Mouse (Mus musculus) forebrain, embryonic 15.5 days (tissue): ENCODE measurements around the gene Gm11146. TPM values are rescaled to one million over a fixed set of nuclear protein-coding genes. Genes with fewer than 3 reads are reported as not detected.

ENCODE experiments used
- ATAC-seq: fragments of 200-750 bp; cut with Nextera tagmentation; replicated peaks from 2 replicates; pipeline ENCODE4 v1.8.0; 2017; ENCODE audit warnings: mild to moderate bottlenecking, moderate TSS enrichment, moderate library complexity
- H3K27ac ChIP-seq: fragments of 300-500 bp; sonication (generic); replicated peaks from 2 replicates; pipeline ENCODE4 v1.5.1; 2015; ENCODE audit warnings: mild to moderate bottlenecking, inconsistent platforms
- H3K27me3 ChIP-seq: fragments of 300-500 bp; sonication (generic); 2 replicates; pipeline ENCODE4 v1.6.1; 2015; ENCODE audit warnings: inconsistent platforms
- H3K36me3 ChIP-seq: fragments of 300-500 bp; sonication (generic); 2 replicates; pipeline ENCODE4 v1.6.1; 2015; ENCODE audit warnings: mild to moderate bottlenecking, inconsistent platforms
- H3K4me1 ChIP-seq: fragments of 300-500 bp; sonication (generic); 2 replicates; pipeline ENCODE4 v1.6.1; 2015; ENCODE audit warnings: inconsistent platforms
- H3K4me2 ChIP-seq: fragments of 300-500 bp; sonication (generic); replicated peaks from 2 replicates; pipeline ENCODE4 v1.6.1; 2015; ENCODE audit warnings: mild to moderate bottlenecking, inconsistent platforms
- H3K4me3 ChIP-seq: fragments of 300-500 bp; sonication (generic); 2 replicates; pipeline ENCODE4 v1.5.1; 2015; ENCODE audit warnings: mild to moderate bottlenecking, inconsistent platforms
- H3K9ac ChIP-seq: fragments of 300-500 bp; sonication (generic); replicated peaks from 2 replicates; pipeline ENCODE4 v1.6.1; 2015; ENCODE audit warnings: mild to moderate bottlenecking, inconsistent platforms
- H3K9me3 ChIP-seq: fragments of 300-500 bp; sonication (generic); 2 replicates; pipeline ENCODE4 v1.6.1; 2016; ENCODE audit warnings: inconsistent platforms
- WGBS: fragments of 180-500 bp; shearing (Covaris S2); methylation state at CpG from one replicate; pipeline ENCODE4 v1.1.7; 2015; ENCODE audit warnings: mixed read lengths; 5-methylcytosine and 5-hydroxymethylcytosine counted together
- microRNA counts: library from miRNA; unstranded; fragments of <30 nt; microRNA quantifications from one replicate; lab custom pipeline; 2016
- microRNA-seq: library from miRNA; unstranded; fragments of <30 nt; microRNA quantifications from one replicate; pipeline ENCODE4, GENCODE M21; 2016
- polyA plus RNA-seq: library from polyadenylated mRNA; unstranded; fragments of >200 nt; fragmentation: Nextera tagmentation; extraction: Ambion mirVana; gene quantifications from 2 replicates; pipeline ENCODE4 v1.2.1, GENCODE M21; 2015

Gene Gm11146
- polyA plus RNA-seq, 1 experiment from 2014 or later = not detected

- Histone ChIP-seq H3K9me3 (no peaks in the 10 kb centered on the region), H3K9ac (no peak overlapping the region), H3K27me3 (no peaks in the 10 kb centered on the region), H3K4me3 (no peak overlapping the region), H3K36me3 (no peaks in the 10 kb centered on the region), H3K27ac (no peak overlapping the region), H3K4me1 (no peaks in the 10 kb centered on the region; the same call in 1 of the 2 replicates), H3K4me2 (no peak overlapping the region)
- 66% methylated on average over 3 of the region's 3 CpGs for WGBS
- ATAC-seq = no peak
Observed at GRCm38 (mm10) chr16:77551051-77551450, 50.8 kb downstream of the Gm11146 start.

MicroRNAs within 50 kb of the gene (microRNA counts, 519-probe panel; counts per million panel counts)
- microRNA mmu-miR-125b-5p (lab: Ali Mortazavi, UCI) (6,001 counts per million, percentile 100 among the panel's probes with 10 or more counts), microRNA mmu-miR-99a (lab: Ali Mortazavi, UCI) (4,719 counts per million, percentile 97 among the panel's probes with 10 or more counts)

Small RNA genes within 50 kb of the gene (microRNA-seq; reads per million reads assigned to microRNA genes)
- gene Mir125b-2 = 1,942 reads per million, percentile 83 among the genes with 10 or more reads in this experiment
- 325,106 reads per million, percentile 100 among the genes with 10 or more reads in this experiment for gene Mir99a
- 475 reads per million, percentile 72 among the genes with 10 or more reads in this experiment for gene Mirlet7c-1
